Mouse (Mus musculus) embryonic facial prominence, embryonic 15.5 days (tissue): Measurements from ENCODE around the gene Elf1. TPM values are rescaled to one million over a fixed set of nuclear protein-coding genes. Genes with fewer than 3 reads are reported as not detected.

ENCODE experiments used
- ATAC-seq: fragments of 200-750 bp; cut with Nextera tagmentation; 2 replicates; pipeline ENCODE4 v1.8.0; 2017; ENCODE audit warnings: low read depth, moderate TSS enrichment; ENCODE audit not compliant: insufficient number of reproducible peaks, low FRiP score, low TSS enrichment
- H3K27ac ChIP-seq: fragments of 300-500 bp; sonication (generic); replicated peaks from 2 replicates; pipeline ENCODE4 v1.5.1; 2015; ENCODE audit warnings: mild to moderate bottlenecking, inconsistent platforms
- H3K27me3 ChIP-seq: fragments of 300-500 bp; sonication (generic); 2 replicates; pipeline ENCODE4 v1.6.1; 2015; ENCODE audit warnings: inconsistent platforms
- H3K36me3 ChIP-seq: fragments of 300-500 bp; sonication (generic); 2 replicates; pipeline ENCODE4 v1.6.1; 2015; ENCODE audit warnings: mild to moderate bottlenecking, inconsistent platforms
- H3K4me1 ChIP-seq: fragments of 300-500 bp; sonication (generic); 2 replicates; pipeline ENCODE4 v1.6.1; 2015; ENCODE audit warnings: inconsistent platforms
- H3K4me2 ChIP-seq: fragments of 300-500 bp; sonication (generic); replicated peaks from 2 replicates; pipeline ENCODE4 v1.6.1; 2015; ENCODE audit warnings: mild to moderate bottlenecking, inconsistent platforms
- H3K4me3 ChIP-seq: fragments of 300-500 bp; sonication (generic); replicated peaks from 2 replicates; pipeline ENCODE4 v1.5.1; 2015; ENCODE audit warnings: mild to moderate bottlenecking, inconsistent platforms
- H3K9ac ChIP-seq: fragments of 300-500 bp; sonication (generic); 2 replicates; pipeline ENCODE4 v1.6.1; 2015; ENCODE audit warnings: inconsistent platforms
- H3K9me3 ChIP-seq: fragments of 300-500 bp; sonication (generic); replicated peaks from 2 replicates; pipeline ENCODE4 v1.6.1; 2016; ENCODE audit warnings: inconsistent platforms
- whole genome bisulfite sequencing: fragments of 180-500 bp; shearing (Covaris S2); methylation state at CpG from one replicate; pipeline ENCODE4 v1.1.7; 2015; 5-methylcytosine and 5-hydroxymethylcytosine counted together
- polyA plus RNA-seq: library from polyadenylated mRNA; unstranded; fragments of >200 nt; fragmentation: Nextera tagmentation; extraction: Ambion mirVana; gene quantifications from 2 replicates; pipeline ENCODE4 v1.2.1, GENCODE M21; 2015

Gene Elf1
- polyA plus RNA-seq, 1 experiment from 2014 or later: 18.5 TPM

- peak overlapping the region; percentile 24; the same call in 1 of the 2 replicates for H3K4me2 ChIP-seq
- 59% methylated on average over 8 of the region's 8 CpGs for WGBS
- H3K9ac ChIP-seq: no peak overlapping the region
Measured at GRCm38 (mm10) chr14:79515511-79516242, 34.7 kb downstream of the Elf1 start.

GRCm38 (mm10) chr14:79516243-79516610 lies 35.2 kb downstream of the Elf1 start:
- Histone ChIP-seq H3K9me3 (no peaks in the 10 kb centered on the region), H3K36me3 (no peaks in the 10 kb centered on the region), H3K4me2 (peak overlapping the region; percentile 24), H3K4me3 (peak overlapping the region; percentile 28; the same call in 1 of the 2 replicates), H3K27ac (peak overlapping the region; percentile 82), H3K27me3 (no peaks in the 10 kb centered on the region), H3K9ac (no peak overlapping the region), H3K4me1 (peaks cover 9% of the 10 kb centered on the region)
- WGBS: 58% methylated on average over 5 of the region's 5 CpGs
- no peak for ATAC-seq

More at GRCm38 (mm10) chr14:79515511-79516242, 34.7 kb downstream of the Elf1 start:
- H3K4me1 ChIP-seq: peaks cover 6% of the 10 kb centered on the region; the same call in 1 of the 2 replicates
- peak overlapping the region; percentile 82 for H3K27ac ChIP-seq
- H3K27me3 ChIP-seq: no peaks in the 10 kb centered on the region
- ATAC-seq: 0 out of 2 replicates have a peak, but pooled peaks have one; percentile 63
- no peaks in the 10 kb centered on the region for H3K9me3 ChIP-seq
- H3K36me3 ChIP-seq: no peaks in the 10 kb centered on the region
- H3K4me3 ChIP-seq: peak overlapping the region; percentile 28

DNA sequence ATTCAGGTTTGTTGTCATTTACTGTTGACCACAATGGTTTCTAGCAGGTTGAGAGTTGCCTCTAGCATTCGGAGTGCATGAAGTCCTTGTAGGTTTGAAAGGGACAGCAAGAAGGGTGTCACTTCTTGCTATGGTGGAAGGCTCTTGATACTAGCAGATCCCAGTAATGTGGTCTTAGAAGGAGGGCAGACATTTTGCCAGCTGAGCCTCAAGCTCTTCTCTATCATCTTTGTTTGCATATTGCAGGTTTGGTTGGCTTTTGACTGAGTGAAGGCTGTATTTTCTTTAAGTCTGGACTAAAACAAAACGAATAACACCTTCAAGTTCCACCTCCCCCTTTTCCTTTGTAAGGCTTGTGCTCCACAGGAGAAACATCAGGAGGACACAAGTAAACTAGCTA lies 35.8 kb downstream of the Elf1 start:
- Histone ChIP-seq H3K36me3 (no peaks in the 10 kb centered on the region), H3K4me2 (peak overlapping the region; percentile 13), H3K27me3 (no peaks in the 10 kb centered on the region), H3K4me1 (peaks cover 12% of the 10 kb centered on the region), H3K9ac (no peak overlapping the region), H3K27ac (no peak overlapping the region), H3K4me3 (no peak overlapping the region), H3K9me3 (no peaks in the 10 kb centered on the region)
- WGBS: 76% methylated on average over 2 of the region's 2 CpGs
- ATAC-seq: no peak

DNA sequence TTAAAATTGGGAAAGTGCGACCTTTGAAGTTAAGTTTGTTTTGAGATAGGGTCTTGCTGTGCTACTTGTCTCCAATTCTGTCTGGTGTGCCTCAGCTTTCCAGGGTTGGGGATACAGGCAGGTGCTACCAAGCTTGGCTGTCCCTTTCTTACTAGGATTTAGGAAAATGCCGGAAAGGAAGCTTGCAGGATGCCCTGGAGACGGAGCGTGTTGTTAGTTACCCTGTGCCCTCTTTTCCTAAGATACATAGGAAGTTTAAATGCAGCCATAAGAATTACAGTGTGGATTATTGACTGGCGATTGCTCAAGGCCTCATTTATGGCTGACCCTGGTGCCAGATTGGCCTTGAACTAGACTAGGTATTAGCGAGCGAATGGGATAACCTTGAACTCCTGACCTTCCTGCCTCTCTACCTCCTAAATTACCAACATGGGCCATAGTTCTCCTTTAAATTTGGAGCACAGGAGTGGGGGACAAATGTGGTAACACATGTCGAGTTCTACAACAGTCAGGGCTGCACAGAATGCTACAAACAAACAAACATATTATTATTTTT lies 36.3 kb downstream of the Elf1 start:
- Histone ChIP-seq H3K9me3 (no peaks in the 10 kb centered on the region), H3K4me3 (no peak overlapping the region), H3K4me2 (0 out of 2 replicates have a peak overlapping the region, but pooled peaks have one; percentile 13), H3K36me3 (no peaks in the 10 kb centered on the region), H3K27ac (no peak overlapping the region), H3K4me1 (peaks cover 12% of the 10 kb centered on the region), H3K9ac (no peak overlapping the region), H3K27me3 (no peaks in the 10 kb centered on the region)
- 76% methylated on average over 8 of the region's 8 CpGs for WGBS
- no peak for ATAC-seq

- Histone ChIP-seq H3K4me1 (peaks cover 12% of the 10 kb centered on the region), H3K36me3 (no peaks in the 10 kb centered on the region), H3K9me3 (no peaks in the 10 kb centered on the region), H3K27ac (no peak overlapping the region), H3K4me2 (no peak overlapping the region), H3K9ac (no peak overlapping the region), H3K4me3 (no peak overlapping the region), H3K27me3 (no peaks in the 10 kb centered on the region)
- no peak for ATAC-seq
- WGBS: 67% methylated on average over 2 of the region's 2 CpGs
Measured at GRCm38 (mm10) chr14:79518123-79518522, 37.1 kb downstream of the Elf1 start.

GRCm38 (mm10) chr14:79518761-79519662 lies 38.0 kb downstream of the Elf1 start:
- H3K27me3 ChIP-seq: no peaks in the 10 kb centered on the region
- no peaks in the 10 kb centered on the region for H3K36me3 ChIP-seq
- H3K4me1 ChIP-seq: peaks cover 16% of the 10 kb centered on the region
- H3K9ac ChIP-seq: no peak overlapping the region
- no peak overlapping the region for H3K4me3 ChIP-seq
- no peak overlapping the region for H3K4me2 ChIP-seq
- H3K27ac ChIP-seq: no peak overlapping the region
- ATAC-seq: no peak
- WGBS: 62% methylated on average over 19 of the region's 19 CpGs
- no peaks in the 10 kb centered on the region for H3K9me3 ChIP-seq

- no peaks in the 10 kb centered on the region for H3K27me3 ChIP-seq
- ATAC-seq: no peak
- H3K4me1 ChIP-seq: peaks cover 16% of the 10 kb centered on the region
- H3K4me3 ChIP-seq: no peak overlapping the region
- whole genome bisulfite sequencing: 28% methylated on average over 1 of the region's 1 CpGs
- no peaks in the 10 kb centered on the region for H3K36me3 ChIP-seq
- no peaks in the 10 kb centered on the region for H3K9me3 ChIP-seq
- H3K4me2 ChIP-seq: no peak overlapping the region
- no peak overlapping the region for H3K27ac ChIP-seq
- H3K9ac ChIP-seq: no peak overlapping the region
Measured at GRCm38 (mm10) chr14:79519663-79519975, 38.6 kb downstream of the Elf1 start.

GRCm38 (mm10) chr14:79520612-79521011 lies 39.6 kb downstream of the Elf1 start:
- no peaks in the 10 kb centered on the region for H3K9me3 ChIP-seq
- no peak overlapping the region for H3K4me2 ChIP-seq
- no peak for ATAC-seq
- H3K27me3 ChIP-seq: no peaks in the 10 kb centered on the region
- H3K27ac ChIP-seq: no peak overlapping the region
- H3K4me1 ChIP-seq: peaks cover 16% of the 10 kb centered on the region
- no peak overlapping the region for H3K9ac ChIP-seq
- H3K36me3 ChIP-seq: no peaks in the 10 kb centered on the region
- no peak overlapping the region for H3K4me3 ChIP-seq

DNA sequence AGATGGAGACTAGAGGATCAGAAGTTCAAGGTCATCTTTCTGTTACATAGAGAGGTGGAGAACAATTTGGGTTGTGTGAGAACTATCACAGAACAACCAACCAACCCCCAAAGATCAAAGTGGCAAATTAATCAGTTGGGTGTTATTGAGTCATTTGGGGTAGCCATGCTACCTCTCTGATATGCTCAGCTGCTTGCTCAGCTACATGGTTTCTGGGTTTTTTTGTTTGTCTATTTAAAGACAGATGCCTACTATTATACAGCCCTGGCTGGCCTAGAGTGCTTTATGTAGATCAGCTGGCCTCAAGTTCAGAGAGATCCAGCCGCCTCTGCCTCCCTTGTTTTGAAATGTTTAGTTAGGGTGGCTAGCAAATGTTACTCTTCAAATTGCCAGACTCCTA lies 40.1 kb downstream of the Elf1 start:
- H3K27me3 ChIP-seq: no peaks in the 10 kb centered on the region
- H3K4me2 ChIP-seq: no peak overlapping the region
- H3K36me3 ChIP-seq: no peaks in the 10 kb centered on the region
- ATAC-seq: no peak
- no peaks in the 10 kb centered on the region for H3K9me3 ChIP-seq
- no peak overlapping the region for H3K4me3 ChIP-seq
- no peak overlapping the region for H3K9ac ChIP-seq
- H3K27ac ChIP-seq: no peak overlapping the region
- 79% methylated on average over 1 of the region's 1 CpGs for WGBS
- H3K4me1 ChIP-seq: peaks cover 16% of the 10 kb centered on the region

- no peak overlapping the region for H3K27ac ChIP-seq
- no peak overlapping the region for H3K4me2 ChIP-seq
- 67% methylated on average over 6 of the region's 6 CpGs for WGBS
- H3K4me3 ChIP-seq: no peak overlapping the region
- no peaks in the 10 kb centered on the region for H3K27me3 ChIP-seq
- H3K4me1 ChIP-seq: peaks cover 16% of the 10 kb centered on the region
- no peaks in the 10 kb centered on the region for H3K9me3 ChIP-seq
- no peak for ATAC-seq
- no peaks in the 10 kb centered on the region for H3K36me3 ChIP-seq
- no peak overlapping the region for H3K9ac ChIP-seq
Measured at GRCm38 (mm10) chr14:79521471-79522117, 40.6 kb downstream of the Elf1 start.

GRCm38 (mm10) chr14:79522387-79522786 lies 41.4 kb downstream of the Elf1 start:
- Histone ChIP-seq H3K4me1 (peaks cover 16% of the 10 kb centered on the region), H3K9ac (no peak overlapping the region), H3K4me3 (no peak overlapping the region), H3K27me3 (no peaks in the 10 kb centered on the region), H3K27ac (no peak overlapping the region), H3K4me2 (no peak overlapping the region), H3K9me3 (no peaks in the 10 kb centered on the region), H3K36me3 (no peaks in the 10 kb centered on the region)
- ATAC-seq: no peak
- WGBS: 85% methylated on average over 9 of the region's 9 CpGs
